Mouse (Mus musculus) CD8-positive naive resting alpha-beta T cell, adult 2 months (primary cell): ENCODE results near the gene Aftph.
A peak's percentile ranks its signal among the peaks of the same experiment; 100 is the strongest.

Experiments
- DNase-seq, 2 experiments: peaks; one replicate each; pipeline ENCODE4 v3.0.0; 2022; ENCODE audit warnings: low read depth in 2 of 2, low spot score in 2 of 2

The Aftph gene

DNA sequence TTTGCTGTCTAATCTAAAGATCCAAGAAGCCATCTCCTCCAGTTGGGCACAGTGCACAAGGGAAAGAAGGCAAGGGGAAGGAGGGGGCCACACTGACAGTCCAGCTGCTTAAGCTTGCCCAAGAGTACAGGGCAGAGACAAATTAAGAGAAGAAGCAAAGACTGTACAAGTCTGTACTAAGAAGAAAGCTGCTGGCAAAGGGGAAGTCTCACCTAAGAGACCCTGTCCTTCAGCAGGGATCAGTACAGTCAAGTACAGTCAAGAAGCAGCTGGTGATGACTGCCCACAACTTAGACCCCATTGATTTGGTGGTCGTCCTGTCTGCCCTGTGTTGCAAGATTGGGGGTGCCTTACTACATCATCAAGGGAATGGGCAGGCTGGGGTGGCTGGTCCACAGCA lies 12.0 kb downstream of the Aftph start:
- DNase-seq: no peak

DNA sequence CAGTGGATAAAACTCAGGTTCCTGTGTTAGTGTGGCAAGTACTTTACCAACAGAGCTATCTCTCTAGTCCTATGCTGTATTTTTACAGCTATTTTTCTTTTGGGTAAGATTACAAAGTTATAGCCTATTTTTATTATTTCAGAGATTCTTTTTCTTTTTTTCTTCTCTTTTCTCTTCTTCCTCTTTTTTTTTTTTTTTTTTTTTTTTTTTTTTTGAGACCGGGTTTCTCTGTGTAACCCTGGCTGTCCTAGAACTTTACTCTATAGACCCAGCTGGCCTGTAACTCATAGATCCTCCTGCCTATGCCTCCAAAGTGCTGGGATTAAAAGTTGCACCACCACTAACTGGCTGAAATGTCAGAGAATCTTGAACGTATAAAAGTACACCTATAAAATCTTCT lies 13.3 kb downstream of the Aftph start:
- no peak for DNase-seq

DNA sequence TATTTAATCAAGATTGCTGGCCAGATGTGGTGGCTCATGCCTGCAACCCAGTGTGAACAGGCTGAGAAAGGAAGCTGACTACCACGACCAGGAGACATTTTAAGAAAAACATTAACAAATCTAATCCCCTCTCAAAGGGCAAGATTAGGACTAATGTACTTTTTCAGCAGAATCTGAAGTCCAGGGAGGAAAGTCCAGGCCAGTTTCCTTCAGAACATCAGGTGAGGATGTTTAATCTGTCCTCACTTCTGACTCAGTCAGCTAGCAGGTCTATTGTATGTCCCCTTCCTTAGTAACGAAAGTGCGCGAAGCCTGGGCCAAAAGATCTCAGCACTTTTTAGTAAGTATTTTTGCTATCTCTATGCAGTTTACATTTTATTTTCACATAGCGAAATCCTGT lies 17.8 kb downstream of the Aftph start:
- no peak for DNase-seq

DNA sequence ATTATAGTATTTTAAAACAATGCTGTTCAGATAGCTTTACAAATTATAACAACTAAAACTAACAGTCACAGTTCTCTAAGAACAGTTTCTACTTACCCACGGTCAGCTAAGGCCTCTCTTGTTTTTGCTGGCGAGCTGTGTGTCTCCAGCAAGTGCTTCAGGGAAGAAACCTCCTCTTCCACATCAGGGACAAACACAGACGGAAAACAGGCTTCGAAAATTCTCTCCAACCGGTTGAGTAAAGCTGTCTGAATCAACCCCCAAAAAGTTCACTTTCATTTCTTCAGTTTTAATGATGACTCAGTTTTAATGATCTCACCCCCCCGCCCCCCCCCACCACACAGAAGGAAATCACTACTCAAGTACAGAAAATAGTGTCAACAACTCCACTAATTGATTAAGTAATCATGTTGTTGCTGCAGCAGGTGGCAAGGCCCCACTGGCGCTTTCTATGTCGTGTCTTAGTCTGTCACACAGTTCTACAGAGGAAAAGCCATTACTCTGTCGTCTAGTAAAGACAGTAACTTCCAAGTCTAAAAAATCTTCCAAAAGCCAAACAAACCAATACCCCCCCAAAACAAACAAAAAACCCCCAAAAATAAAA lies 29.2 kb downstream of the Aftph start:
- DNase-seq: no peak

DNA sequence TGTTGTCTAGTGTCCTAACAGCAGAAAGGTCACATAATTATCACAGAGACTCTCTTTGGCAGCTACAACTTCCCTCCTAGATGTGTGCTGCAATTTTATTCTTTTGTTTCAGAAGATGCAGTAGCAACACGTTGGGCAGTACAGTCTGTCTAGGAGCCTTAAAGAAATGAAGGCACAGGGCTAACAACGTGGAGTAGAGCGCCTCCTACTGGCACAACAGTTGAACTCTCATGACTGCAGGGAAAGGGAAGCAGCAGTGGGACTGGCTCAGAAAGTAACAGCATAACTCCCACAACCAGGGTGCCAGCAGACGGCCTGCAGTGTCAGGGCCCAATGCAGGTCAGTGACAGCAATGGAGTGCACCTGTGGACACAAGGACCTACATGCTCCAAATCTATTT lies 50.4 kb downstream of the Aftph start:
- peak; percentile 33 to 45 for DNase-seq

DNA sequence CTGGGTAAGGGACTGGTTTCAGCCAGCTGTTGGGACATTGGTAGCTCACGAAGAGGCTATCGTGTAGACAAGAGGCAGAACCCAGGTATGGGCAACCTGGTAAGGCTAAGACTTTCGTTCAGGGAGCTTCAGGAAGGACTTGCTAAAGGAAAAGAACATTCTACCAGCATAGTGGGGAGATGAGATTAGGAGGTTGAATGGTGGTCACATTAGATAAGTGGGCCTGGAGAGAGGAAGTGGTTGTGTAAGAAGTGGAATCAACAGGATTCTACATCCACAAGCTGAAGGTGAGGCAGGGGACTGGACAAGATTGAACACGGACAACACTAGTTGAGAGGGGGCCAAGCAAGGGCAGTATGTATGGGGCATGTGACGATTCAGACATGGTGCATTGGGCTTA lies 59.7 kb downstream of the Aftph start:
- DNase-seq: no peak

DNA sequence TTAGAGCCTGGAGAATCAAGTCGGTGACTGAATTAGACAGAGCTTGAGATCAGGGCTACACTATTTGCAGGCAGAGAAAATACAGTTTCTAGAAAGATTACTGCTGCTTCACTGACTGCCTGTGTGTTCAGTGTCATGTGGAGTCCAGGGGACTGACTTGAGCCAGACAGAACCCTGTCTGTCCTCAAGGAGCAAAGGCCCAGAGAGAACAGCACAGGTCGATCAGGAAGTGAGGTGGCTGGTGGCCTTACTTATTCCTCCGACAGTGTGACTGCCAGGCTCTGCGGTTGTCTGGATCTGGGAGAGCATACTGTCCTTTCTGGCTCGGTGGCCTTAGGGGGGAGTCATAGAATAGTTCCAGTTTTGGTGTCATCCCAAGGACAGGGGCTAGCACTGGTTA lies 60.6 kb downstream of the Aftph start:
- DNase-seq: no peak

DNA sequence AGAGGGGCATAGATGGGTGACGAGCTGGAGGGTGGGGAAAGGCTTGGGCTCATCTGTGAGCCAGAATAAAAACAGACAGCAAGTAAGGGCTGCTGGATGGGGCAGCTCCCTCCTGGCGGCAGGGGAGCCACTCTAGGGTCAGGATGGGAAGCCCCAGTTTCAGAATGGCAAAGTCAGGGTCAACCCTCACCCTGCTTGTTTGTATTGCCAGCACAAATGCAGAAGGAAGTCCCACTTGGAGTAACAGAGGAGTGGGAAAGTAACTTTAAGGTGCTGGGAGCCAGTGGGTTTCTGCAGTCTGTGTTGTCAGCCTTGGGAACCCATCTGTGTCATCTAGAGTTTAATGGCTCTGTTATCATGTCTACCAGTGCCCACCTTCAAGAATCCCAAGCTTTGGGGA lies 62.0 kb downstream of the Aftph start:
- no peak for DNase-seq

DNA sequence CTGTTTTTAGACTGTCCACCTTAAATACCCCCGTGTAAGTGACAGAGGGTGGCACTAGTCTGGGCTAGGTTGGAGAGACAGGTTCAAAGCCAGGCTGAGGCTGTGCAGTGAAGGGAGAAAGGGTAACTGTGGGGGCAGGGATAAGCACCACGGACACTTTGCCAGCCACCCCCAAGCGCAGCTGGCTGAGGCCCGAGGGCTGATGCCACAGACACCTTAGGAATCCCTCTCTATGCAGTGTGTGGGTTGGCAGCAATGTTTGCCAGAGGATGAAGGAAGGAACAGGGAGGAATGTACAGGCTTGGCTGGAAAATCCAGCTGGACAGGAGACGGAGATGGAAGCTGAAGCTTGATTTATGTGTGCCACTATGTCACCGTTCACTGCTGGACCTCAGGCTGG lies 68.9 kb downstream of the Aftph start:
- DNase-seq: no peak

DNA sequence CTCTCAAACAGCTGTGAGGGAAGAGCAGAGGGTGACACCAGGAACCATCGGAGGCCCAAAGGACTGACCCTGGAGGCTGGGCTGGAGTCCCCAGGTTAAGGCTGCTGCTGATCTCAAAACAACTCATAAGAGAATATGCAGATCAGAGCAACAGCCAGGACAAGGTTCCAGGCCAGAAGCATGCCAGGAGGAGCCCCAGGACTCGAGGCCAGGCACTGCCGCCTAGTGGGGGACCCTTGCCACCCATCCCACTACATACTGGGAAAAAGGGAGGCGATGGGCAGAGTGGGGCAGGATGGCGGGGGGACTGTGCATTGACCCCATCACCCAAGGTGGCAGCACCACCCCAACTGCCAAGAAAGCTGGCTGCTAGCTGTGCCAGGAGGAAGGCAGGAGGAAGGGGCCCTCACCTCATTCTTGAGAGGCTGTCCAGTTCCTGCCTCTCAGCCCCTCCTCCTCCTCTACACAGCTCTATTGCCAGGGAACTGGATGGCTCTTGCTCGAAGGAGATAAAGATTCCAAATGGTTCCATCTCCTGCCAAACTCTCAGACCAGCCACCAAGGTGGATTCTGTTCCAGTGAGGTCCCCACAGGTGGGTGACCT lies 69.5 kb downstream of the Aftph start:
- DNase-seq: no peak

DNA sequence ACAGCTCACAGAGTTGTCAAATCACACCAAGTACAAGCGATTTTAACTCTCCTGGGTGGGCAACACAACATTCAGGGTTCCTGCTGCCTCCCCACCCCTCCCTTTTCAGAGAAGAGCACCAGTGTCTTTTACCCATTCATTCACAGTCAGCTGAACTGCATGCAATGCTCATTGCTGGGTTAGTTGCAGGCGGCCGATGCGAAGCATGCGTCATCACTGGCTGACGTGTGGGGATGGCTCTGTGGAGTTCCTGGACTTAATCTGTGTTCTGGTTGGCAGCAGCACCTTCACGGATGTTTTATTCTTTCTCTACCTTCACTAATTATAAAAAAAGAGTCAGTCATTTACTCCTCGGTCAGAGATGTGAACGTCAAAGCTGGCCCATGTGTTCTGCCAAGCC lies 76.5 kb downstream of the Aftph start:
- DNase-seq: no peak

DNA sequence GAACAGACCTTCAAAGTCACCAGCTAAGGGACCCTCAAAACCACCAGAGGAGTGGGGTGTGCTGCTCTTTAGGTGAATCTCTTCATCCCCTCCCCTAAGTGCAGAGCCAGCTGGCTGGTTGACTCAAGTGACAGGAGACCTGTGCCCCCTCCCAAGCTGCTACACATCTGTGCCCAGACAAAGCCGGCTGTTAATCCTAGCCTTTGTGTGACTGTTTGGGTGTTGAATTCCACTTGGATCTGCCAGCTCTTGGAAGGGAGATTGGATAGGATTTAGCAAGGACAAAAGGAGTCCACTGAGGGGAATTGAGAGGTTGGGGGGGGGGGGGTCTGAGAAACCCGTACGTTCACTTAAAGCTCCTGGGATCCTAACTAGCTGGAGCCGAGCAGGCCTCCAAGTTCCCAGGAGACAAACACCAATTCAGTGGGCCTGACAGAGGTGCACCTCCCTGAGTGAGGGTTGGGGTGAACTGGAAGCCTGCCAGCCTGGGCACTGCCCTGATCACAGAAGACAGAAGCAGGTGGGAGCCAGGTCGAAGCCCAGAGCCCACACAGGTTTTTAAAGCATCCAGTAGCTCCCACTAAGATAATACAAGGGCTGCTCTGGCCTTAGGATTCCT lies 77.7 kb downstream of the Aftph start:
- no peak for DNase-seq

DNA sequence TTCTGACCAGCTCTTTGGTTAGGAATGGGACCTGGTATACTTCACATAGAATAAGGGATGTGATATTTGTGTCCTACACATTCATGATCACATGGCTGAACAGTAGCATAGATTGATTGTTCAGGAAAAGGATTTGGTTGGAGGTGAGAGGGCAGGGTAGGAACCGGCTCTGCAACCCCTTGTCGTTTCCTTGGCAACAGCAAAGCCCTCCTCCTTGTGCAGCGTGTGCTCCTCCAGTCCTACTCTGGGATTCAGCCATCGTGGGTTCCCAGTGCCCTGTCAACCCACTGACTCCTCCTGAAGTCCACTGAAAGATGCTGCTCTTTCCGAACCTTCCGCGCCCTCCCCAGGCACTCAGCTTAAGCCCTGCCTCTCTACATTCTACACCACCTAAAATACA lies 78.6 kb downstream of the Aftph start:
- DNase-seq: no peak

DNA sequence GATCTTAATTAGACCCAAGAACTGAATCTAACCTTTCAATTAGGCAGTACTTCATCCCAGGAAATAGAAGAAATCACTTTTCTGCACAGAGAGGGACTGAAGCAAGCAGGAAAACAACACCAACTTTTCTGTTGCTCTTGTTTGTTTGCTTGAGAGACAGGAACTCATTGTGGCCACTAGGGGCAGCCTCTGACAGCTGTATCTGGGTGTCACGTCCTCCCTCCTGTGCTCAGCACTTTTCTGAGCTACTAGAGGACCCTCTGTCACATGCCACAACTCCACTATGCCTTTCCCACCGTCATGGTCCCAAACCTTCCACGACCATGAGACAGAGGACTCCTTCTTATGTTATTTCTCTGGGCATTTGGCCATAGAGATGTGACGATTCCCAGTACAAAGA lies 79.7 kb downstream of the Aftph start:
- DNase-seq: peak; percentile 18 to 31

DNA sequence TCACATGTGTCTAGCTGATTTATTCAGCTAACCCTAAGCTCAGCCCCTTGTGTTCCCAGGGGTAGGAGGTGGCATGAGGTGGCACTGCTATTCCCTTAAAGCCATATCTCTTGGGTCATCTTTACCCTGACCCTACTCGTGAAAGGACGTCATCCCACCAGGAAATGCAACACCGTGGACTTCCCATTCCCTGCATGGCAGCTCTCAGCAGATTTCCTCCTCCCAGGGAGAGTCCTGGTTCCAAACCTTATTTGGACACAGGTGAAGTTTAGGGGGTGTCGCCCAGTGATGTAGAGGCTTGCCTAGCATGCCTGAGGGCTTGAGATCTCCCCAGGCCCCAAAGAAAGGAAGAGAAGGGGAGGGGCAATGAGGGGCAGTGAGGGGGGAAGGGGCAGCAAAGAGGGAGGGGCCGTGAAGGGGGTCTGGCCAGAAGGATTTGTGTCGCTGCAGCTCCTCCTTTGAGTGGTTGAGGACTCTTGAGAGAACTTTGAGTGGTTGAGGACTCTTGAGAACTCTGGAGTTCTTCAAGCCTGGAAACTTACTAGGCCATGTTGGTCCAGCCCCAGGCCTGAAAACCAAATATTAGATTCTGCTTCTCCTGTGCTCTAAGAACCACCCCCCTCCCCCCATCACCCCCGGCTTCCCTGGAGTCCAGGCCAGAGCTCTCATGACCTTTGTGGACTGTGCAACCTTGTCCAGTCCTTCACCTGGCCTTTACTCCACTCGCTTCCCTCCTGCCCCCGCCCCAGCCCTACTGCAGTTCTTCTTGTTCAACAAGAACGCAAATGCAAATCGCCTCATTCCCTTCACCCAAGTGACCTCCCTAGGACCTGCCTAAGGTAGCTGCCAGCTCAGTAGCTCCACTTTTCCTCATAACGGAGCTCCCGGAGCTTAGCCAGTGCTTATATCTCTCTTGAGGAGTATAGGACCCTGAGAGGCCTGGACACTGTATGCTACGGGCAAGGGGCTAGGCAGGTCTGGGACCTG lies 81.0 kb downstream of the Aftph start:
- DNase-seq: no peak

DNA sequence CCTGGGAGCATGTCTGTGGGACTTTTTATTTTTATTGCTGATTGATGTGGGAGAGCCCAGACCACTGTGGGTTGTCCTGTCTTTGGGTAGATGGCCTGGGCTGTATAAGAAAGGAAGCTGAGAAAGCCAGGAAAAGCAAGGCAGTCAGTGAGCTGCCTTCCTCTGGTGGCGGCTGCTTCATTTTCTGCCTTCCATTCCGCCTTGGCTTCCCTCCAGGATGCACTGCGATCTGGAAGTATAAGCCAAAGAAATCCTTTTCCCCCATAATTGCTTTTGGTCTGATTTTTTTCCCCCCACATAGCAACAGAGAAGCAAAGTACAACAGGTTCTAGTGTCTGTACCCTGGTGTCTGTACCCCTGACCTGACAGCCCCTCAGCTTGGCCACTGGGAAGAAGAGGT lies 82.3 kb downstream of the Aftph start:
- DNase-seq: no peak

DNA sequence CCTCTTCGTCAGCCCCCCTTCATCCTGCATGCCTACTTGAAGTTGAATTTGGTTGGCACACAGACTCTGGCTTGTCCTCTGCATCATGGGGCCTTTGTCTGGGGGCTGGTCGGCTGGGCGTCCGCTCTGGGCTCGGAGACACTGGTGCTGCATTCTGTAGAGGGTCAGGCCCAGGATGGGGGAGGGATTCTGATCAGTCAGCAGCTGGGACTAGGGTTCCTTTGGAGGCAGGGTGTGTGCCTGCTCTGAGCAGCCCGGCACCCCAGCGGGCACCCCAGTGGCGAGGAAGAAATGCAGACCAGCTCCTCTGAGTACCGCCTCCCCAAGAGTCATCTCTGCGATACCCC lies 84.7 kb downstream of the Aftph start:
- DNase-seq: no peak

DNA sequence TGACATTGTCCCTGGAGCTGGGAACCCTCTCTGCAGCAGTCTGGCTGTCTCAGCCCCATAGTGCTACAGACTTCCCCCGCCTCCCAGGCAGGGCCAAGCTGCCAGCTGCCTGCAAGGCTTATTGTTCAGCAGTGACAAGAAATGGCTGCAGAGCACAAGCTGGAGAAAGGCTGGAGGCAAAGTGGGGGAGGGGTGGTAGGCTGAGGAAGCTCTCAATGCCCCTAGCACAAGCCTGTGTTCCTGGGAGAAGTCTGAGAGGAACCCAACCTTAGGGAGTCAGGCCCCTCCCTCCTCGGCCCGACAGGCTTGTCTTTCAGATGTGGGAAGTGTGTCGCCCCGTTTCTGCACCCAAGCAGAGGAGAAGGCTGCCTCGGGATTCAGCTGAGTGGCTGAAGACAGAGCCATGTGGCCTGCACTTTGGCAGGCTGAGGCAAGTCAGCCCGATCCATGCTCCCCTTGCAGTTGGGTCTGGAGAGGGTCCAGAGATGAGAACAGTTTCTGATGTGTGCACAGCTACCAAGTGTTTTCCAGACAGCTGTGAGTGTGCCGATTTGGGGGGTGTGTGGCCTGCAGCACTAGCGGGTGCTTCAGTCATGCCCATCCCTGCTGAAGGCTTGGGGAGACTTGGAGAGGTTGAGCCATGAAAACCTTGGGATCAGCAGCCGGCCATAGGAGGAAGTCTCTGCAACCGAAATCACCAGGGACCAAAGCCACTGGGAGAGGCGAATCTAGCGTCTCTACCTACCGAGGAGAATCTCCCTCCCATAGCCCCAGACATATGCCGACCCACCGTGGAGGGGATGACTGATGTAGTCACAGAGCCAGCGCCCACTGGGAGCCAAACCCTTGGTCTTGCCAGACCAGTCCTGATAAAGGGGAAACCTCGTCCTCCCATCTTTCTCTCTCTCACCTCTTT lies 85.3 kb downstream of the Aftph start:
- no peak for DNase-seq

DNA sequence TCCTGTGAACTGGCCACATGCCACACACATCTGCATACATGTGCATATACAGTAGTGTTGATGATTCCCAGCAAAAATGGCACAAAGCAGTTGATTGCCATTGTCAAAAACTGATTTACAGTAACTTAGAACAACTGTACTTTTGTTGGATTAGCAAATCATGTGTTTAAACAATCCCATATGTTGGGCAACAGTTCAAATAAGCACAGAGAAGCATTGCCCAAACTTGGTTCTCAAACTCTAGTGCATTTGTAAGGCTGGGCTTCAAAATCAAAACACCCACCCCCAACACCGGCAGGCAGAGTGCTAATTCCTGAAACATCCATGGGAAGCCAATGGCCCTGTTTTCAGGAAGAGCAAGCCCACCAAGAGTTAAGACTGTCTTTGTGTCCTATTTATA lies 90.2 kb downstream of the Aftph start:
- no peak for DNase-seq

DNA sequence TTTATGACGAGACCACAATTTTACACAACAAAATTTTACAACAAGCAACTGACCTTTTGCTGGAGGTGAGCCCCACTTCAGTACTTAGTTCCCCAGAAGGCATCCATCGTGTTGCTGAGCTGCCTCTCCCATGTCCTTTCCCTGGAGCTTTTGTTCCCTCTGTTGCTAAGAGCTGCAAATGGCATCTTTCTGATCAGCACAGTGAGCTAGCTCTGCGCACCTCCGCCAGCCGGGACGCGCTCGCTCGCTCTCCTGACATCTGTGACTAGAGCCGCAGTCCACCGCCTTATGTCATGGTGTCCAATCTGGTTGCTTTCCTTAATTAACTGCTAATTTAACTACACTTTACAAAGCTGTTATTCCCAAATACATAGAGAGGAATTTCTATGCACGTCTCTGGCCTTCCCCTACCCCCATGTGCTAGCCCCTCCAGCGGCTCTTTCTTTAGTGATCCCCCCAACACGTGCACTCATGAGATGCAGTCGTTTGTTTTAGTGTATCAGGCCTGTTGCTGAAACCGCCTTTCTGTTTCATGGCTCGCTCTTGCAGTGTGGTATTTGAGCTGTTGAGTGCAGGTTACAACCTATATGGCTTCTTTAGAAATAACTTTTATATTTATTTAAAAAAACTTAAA lies 91.3 kb downstream of the Aftph start:
- DNase-seq: no peak
